Mouse (Mus musculus): ENCODE data around the gene Cpsf4.
"Not testable (repeated sequence)": the region's sequence is repeated elsewhere in the genome, so short reads cannot be mapped to it uniquely, and the experiment has no call there.

The Cpsf4 gene

GRCm38 (mm10) chr5:145226453-145226852 lies 59.4 kb downstream of the Cpsf4 start:
- DNase-seq = no peak

GRCm38 (mm10) chr5:145229283-145229682 lies 62.3 kb downstream of the Cpsf4 start:
- not testable (repeated sequence) for DNase-seq

- no peak for DNase-seq
These were observed 63.6 kb downstream of the Cpsf4 start for GRCm38 (mm10) chr5:145230641-145231040.

- peak; percentile 96 to 99 for DNase-seq
These were observed 64.4 kb downstream of the Cpsf4 start, which contains the start of gene Zfp655 for GRCm38 (mm10) chr5:145231367-145231871. Gene Zfp655, plus strand, starts transcription at chr5:145231715.
